Mouse (Mus musculus) lung, adult 2 months (tissue): ENCODE data around the gene Abcc6. TPM values are rescaled to one million over a fixed set of nuclear protein-coding genes. Genes with fewer than 3 reads are reported as not detected.
A peak's percentile ranks its signal among the peaks of the same experiment; 100 is the strongest.

ENCODE experiments used
- DNase-seq: peaks from one replicate; pipeline ENCODE4 v3.0.0; 2022
- H3K4me1 ChIP-seq: fragments of 200-500 bp; 2 replicates; pipeline ENCODE4 v1.6.1; 2011; ENCODE audit warnings: low read length; ENCODE audit not compliant: control insufficient read depth, insufficient read depth
- H3K4me3 ChIP-seq: fragments of 200-500 bp; replicated peaks from 2 replicates; pipeline ENCODE3; 2011; ENCODE audit warnings: low read depth, mild to moderate bottlenecking, control low read depth, low read length; ENCODE audit errors: extremely low read depth
- CTCF ChIP-seq: fragments of 200-500 bp; IDR thresholded peaks from 2 replicates; pipeline ENCODE4 v1.5.1; 2011; ENCODE audit warnings: mild to moderate bottlenecking, low read length, control low read depth; ENCODE audit not compliant: insufficient read depth
- POLR2A ChIP-seq: fragments of 200-500 bp; IDR thresholded peaks from 2 replicates; pipeline ENCODE4 v1.6.1; 2011; ENCODE audit warnings: low read depth, mild to moderate bottlenecking, control low read depth, low read length, borderline replicate concordance; ENCODE audit errors: extremely low read depth
- WGBS: fragments of 180-500 bp; shearing (Covaris S2); methylation state at CpG from one replicate; pipeline ENCODE4 v1.1.7; 2018; 5-methylcytosine and 5-hydroxymethylcytosine counted together
- polyA plus RNA-seq: library from polyadenylated mRNA; depleted of rRNA; stranded (reverse); fragments of >200 nt; gene quantifications from 2 replicates; pipeline ENCODE4 v1.2.3, GENCODE M21; 2012; rRNA removed

The Abcc6 gene
- polyA plus RNA-seq, result 1.5 TPM in 2 replicates

GRCm38 (mm10) chr7:46030145-46030488, at the start of gene Abcc6:
TSS of gene Abcc6 (minus strand) at chr7:46030302.
- H3K4me3 ChIP-seq, result no peak within 1 kb of the TSS
- no peak for TF ChIP-seq POLR2A
- no peak for TF ChIP-seq CTCF
- peaks cover 4% of the 10 kb centered on the region; the same call in 1 of the 2 replicates for H3K4me1 ChIP-seq
- WGBS, result 16% methylated on average over 11 of the region's 11 CpGs
- peak; percentile 22 for DNase-seq

- TF ChIP-seq POLR2A, result no peak
- no peak for TF ChIP-seq CTCF
- DNase-seq, result no peak
- no peaks in the 10 kb centered on the region for H3K4me1 ChIP-seq
- no peak overlapping the region for H3K4me3 ChIP-seq
- WGBS, result 73% methylated on average over 12 of the region's 12 CpGs
These were observed 47.6 kb upstream of the Abcc6 start for GRCm38 (mm10) chr7:46077675-46078074.

DNA sequence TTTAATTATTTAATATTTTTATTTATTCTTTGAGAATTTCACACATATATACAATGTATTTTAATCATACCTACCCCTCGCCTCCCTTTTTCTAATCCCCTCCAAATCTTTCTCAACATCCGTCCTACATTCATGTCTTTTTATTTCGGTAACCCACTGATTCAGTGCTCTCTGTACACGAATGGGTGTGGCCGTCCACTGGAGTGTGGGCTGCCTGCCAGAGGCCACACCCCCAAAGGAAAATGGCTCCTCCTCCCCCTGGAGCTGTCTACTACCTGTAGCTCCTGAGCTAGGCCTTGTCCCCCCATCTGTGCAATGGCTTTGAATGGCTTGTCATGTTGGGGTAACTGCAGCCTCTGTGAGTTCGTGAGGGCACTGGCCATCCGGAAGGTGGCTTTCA, 46.7 kb upstream of the Abcc6 start:
- H3K4me3 ChIP-seq, result no peak overlapping the region
- TF ChIP-seq CTCF (no peak), POLR2A (no peak)
- WGBS, result 82% methylated on average over 7 of the region's 7 CpGs

DNA sequence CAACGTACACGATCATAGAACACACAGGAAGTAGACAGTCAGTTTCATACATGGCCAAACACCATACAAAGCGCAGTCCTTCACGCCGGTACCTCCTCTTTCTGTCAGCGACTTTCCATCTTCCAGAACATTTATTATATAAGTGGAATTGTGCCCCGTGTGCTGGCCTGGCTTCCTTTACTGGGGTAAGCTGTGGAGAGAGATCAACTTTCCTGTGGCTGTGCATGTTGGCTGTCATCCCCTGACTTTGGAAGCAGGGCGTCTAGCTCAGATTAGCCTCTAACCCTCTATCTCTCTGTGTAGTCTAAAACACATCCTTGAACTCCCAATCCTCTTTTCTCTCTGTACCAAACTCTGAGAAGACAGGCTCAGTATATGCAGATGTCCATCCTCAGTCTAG, 38.7 kb upstream of the Abcc6 start:
- H3K4me1 ChIP-seq, result no peaks in the 10 kb centered on the region
- no peak for TF ChIP-seq POLR2A
- TF ChIP-seq CTCF, result no peak
- DNase-seq, result no peak
- H3K4me3 ChIP-seq, result no peak overlapping the region
- WGBS, result 89% methylated on average over 8 of the region's 8 CpGs

More for the DNA sequence above, 46.7 kb upstream of the Abcc6 start:
- no peak for DNase-seq
- H3K4me1 ChIP-seq, result no peaks in the 10 kb centered on the region

- TF ChIP-seq POLR2A (no peak), CTCF (no peak)
- no peak for DNase-seq
- Histone ChIP-seq H3K4me1 (no peaks in the 10 kb centered on the region), H3K4me3 (no peak overlapping the region)
- WGBS, result 90% methylated on average over 6 of the region's 6 CpGs
These were observed 33.2 kb upstream of the Abcc6 start for GRCm38 (mm10) chr7:46063296-46063695.

DNA sequence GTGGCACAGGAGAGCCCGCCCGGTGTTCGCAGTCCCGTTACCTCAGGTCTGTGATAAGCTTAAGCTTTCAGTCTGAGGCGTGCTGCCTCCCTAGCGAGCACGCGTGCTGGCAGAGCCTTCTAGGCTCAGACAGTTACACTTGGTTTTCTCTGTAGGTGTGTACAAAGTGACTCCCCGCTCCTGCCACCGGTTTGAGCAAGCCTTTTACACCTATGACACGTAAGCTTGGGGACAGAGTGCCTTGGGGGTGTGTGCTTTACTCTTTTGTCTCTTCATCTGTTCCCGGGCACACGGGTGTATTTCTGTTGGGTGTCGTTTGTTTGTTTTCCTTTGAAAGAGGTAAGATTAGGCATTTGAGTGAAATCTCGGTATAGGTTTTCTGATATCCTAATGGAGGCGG, 31.5 kb upstream of the Abcc6 start:
- no peak for DNase-seq
- 91% methylated on average over 16 of the region's 16 CpGs for WGBS
- TF ChIP-seq POLR2A (no peak), CTCF (no peak)

GRCm38 (mm10) chr7:46060688-46061087, 30.6 kb upstream of the Abcc6 start:
- TF ChIP-seq POLR2A, result no peak
- TF ChIP-seq CTCF, result no peak
- Histone ChIP-seq H3K4me1 (no peaks in the 10 kb centered on the region), H3K4me3 (no peak overlapping the region)
- DNase-seq, result no peak
- WGBS, result 95% methylated on average over 8 of the region's 8 CpGs

More for the DNA sequence above, 31.5 kb upstream of the Abcc6 start:
- no peak overlapping the region for H3K4me3 ChIP-seq
- H3K4me1 ChIP-seq, result no peaks in the 10 kb centered on the region

- DNase-seq, result no peak
- Histone ChIP-seq H3K4me1 (no peaks in the 10 kb centered on the region), H3K4me3 (peak overlapping the region; percentile 4)
- 82% methylated on average over 11 of the region's 11 CpGs for WGBS
- TF ChIP-seq POLR2A, result no peak
- no peak for TF ChIP-seq CTCF
These were observed 28.8 kb upstream of the Abcc6 start for GRCm38 (mm10) chr7:46058882-46059281.

DNA sequence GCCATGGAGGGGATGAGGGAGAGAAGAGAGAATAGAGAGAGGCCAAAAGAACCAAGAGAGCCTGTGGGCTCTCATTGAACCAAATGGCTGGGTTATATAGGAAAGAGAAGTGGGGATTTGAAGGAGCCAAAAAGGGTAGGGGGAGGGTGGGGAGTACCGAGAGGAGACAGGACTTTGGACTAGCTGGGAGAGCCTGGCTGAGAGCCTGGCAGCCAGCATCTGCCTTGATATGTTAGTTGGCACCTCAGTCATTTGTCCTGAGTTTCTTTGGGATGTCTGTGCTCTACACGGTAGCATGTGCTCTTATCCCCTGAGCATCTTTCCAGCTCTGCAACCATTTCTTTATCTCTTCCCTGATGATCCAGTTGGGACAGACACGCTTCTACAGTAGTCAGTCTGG, 23.5 kb upstream of the Abcc6 start:
- TF ChIP-seq POLR2A (no peak), CTCF (no peak)
- Histone ChIP-seq H3K4me1 (no peaks in the 10 kb centered on the region), H3K4me3 (no peak overlapping the region)
- DNase-seq, result no peak
- 86% methylated on average over 3 of the region's 3 CpGs for WGBS

GRCm38 (mm10) chr7:46052161-46052821, 22.2 kb upstream of the Abcc6 start:
- DNase-seq, result no peak
- no peak for TF ChIP-seq POLR2A
- TF ChIP-seq CTCF, result 0 out of 2 replicates have a peak, but pooled peaks have one; percentile 15
- no peaks in the 10 kb centered on the region for H3K4me1 ChIP-seq
- H3K4me3 ChIP-seq, result no peak overlapping the region
- WGBS, result 87% methylated on average over 4 of the region's 4 CpGs
